Mouse (Mus musculus) heart, embryonic 16.5 days (tissue): ENCODE data around the gene Gm14548. TPM values are rescaled to one million over a fixed set of nuclear protein-coding genes. Genes with fewer than 3 reads are reported as not detected.
"Not testable (repeated sequence)": the region's sequence is repeated elsewhere in the genome, so short reads cannot be mapped to it uniquely, and the experiment has no call there.

Source experiments
- ATAC-seq: fragments of 200-750 bp; cut with Nextera tagmentation; replicated peaks from 2 replicates; pipeline ENCODE4 v1.8.0; 2017; ENCODE audit warnings: moderate number of reproducible peaks; ENCODE audit not compliant: insufficient read depth, low FRiP score; ENCODE audit errors: extremely low read depth
- H3K27ac ChIP-seq: fragments of 300-500 bp; sonication (generic); 2 replicates; pipeline ENCODE4 v1.5.1; 2014; ENCODE audit warnings: mild to moderate bottlenecking, low read length, control low read depth, moderate library complexity
- H3K27me3 ChIP-seq: fragments of 300-500 bp; sonication (generic); 2 replicates; pipeline ENCODE4 v1.6.1; 2014; ENCODE audit warnings: low read length, mixed read lengths; ENCODE audit not compliant: control insufficient read depth, insufficient read depth
- H3K36me3 ChIP-seq: fragments of 300-500 bp; sonication (generic); 2 replicates; pipeline ENCODE4 v1.6.1; 2014; ENCODE audit not compliant: control insufficient read depth, insufficient read depth
- H3K4me1 ChIP-seq: fragments of 300-500 bp; sonication (generic); 2 replicates; pipeline ENCODE4 v1.6.1; 2014; ENCODE audit warnings: low read length, mixed read lengths; ENCODE audit not compliant: control insufficient read depth, insufficient read depth
- H3K4me2 ChIP-seq: fragments of 300-500 bp; sonication (generic); 2 replicates; pipeline ENCODE4 v1.6.1; 2014; ENCODE audit warnings: low read depth, mild to moderate bottlenecking, control low read depth, low read length
- H3K4me3 ChIP-seq: fragments of 300-500 bp; sonication (generic); 2 replicates; pipeline ENCODE4 v1.5.1; 2014; ENCODE audit warnings: mild to moderate bottlenecking, control low read depth, low read length
- H3K9ac ChIP-seq: fragments of 300-500 bp; sonication (generic); 2 replicates; pipeline ENCODE4 v1.6.1; 2014; ENCODE audit warnings: low read length, control low read depth
- H3K9me3 ChIP-seq: fragments of 300-500 bp; sonication (generic); replicated peaks from 2 replicates; pipeline ENCODE4 v1.6.1; 2016; ENCODE audit warnings: low read length; ENCODE audit not compliant: control insufficient read depth
- WGBS: fragments of 180-500 bp; shearing (Covaris S2); extraction: QIAGEN DNeasy Blood & Tissue Kit; methylation state at CpG from one replicate; pipeline ENCODE4 v1.1.7; 2014; 5-methylcytosine and 5-hydroxymethylcytosine counted together
- polyA plus RNA-seq: library from polyadenylated mRNA; unstranded; fragments of >200 nt; fragmentation: Nextera tagmentation; extraction: Ambion mirVana; gene quantifications from 2 replicates; pipeline ENCODE4 v1.2.1, GENCODE M21; 2015

Gm14548 gene
- polyA plus RNA-seq, 1 experiment from 2014 or later = 0.28 TPM

- H3K4me1 ChIP-seq, ATAC-seq, H3K36me3 ChIP-seq, H3K9me3 ChIP-seq, H3K27me3 ChIP-seq, H3K4me3 ChIP-seq, H3K4me2 ChIP-seq, H3K9ac ChIP-seq, H3K27ac ChIP-seq: not testable (repeated sequence)
- WGBS = no CpG with 5 or more reads among the region's 1 CpGs
Measured at GRCm38 (mm10) chr7:3837854-3838253, 60.1 kb downstream of the Gm14548 start.

Other genes with a start within 250 kb of the Gm14548 start
- 20.5 and 22.3 TPM in 2 replicates for gene Leng1, start 232.3 kb downstream of the Gm14548 start, polyA plus RNA-seq
- 7.0 and 7.3 TPM in 2 replicates for gene Tmc4, start 220.6 kb downstream of the Gm14548 start, polyA plus RNA-seq
- 207 and 237 TPM in 2 replicates for gene Tsen34, start 205.3 kb downstream of the Gm14548 start, polyA plus RNA-seq
- 35.8 and 37.8 TPM in 2 replicates for gene Mboat7, start 204.6 kb downstream of the Gm14548 start, polyA plus RNA-seq
- 814 and 845 TPM in 2 replicates for gene Rps9, start 194.1 kb downstream of the Gm14548 start, polyA plus RNA-seq
- 0.76 and 1.3 TPM in 2 replicates for gene Pirb, start 177.7 kb downstream of the Gm14548 start, polyA plus RNA-seq
- gene Gm15448, start 72.4 kb downstream of the Gm14548 start, polyA plus RNA-seq = not detected in 2 replicates
- 0.30 and 0.32 TPM in 2 replicates for gene Pira2, start 53.1 kb downstream of the Gm14548 start, polyA plus RNA-seq
- 0.24 and 0.33 TPM in 2 replicates for gene Lilra6, start 17.4 kb upstream of the Gm14548 start, polyA plus RNA-seq
- 2.0 and 2.4 TPM in 2 replicates for gene Lair1, start 165.1 kb upstream of the Gm14548 start, polyA plus RNA-seq
- 1.3 and 2.0 TPM in 2 replicates for gene Ttyh1, start 221.3 kb upstream of the Gm14548 start, polyA plus RNA-seq
- gene Leng8, start 238.9 kb upstream of the Gm14548 start, polyA plus RNA-seq = 47.8 and 50.5 TPM in 2 replicates